Mouse (Mus musculus): ENCODE measurements around the gene Ms4a6b. TPM values are rescaled to one million over a fixed set of nuclear protein-coding genes. Genes with fewer than 3 reads are reported as not detected.
"Not testable (repeated sequence)": the region's sequence is repeated elsewhere in the genome, so short reads cannot be mapped to it uniquely, and the experiment has no call there.

Gene Ms4a6b
- polyA plus RNA-seq, 1 experiment from 2014 or later, result 2.8 TPM

GRCm38 (mm10) chr19:11513458-11513857 lies 2.9 kb upstream of the Ms4a6b start:
- Histone ChIP-seq H3K4me2 (ENCODE audit: low read length) (no peak overlapping the region), H3K36me3 (ENCODE audit: control insufficient read depth, insufficient read depth, low read length) (no peaks in the 10 kb centered on the region), H3K9ac (ENCODE audit: low read length) (no peak overlapping the region), H3K9me3 (replicated peaks; ENCODE audit: control insufficient read depth, low read length) (no peaks in the 10 kb centered on the region), H3K4me1 (ENCODE audit: control insufficient read depth, insufficient read depth, low read length) (no peaks in the 10 kb centered on the region), H3K27ac (ENCODE audit: low read depth, low read length) (no peak overlapping the region), H3K27me3 (replicated peaks; ENCODE audit: control insufficient read depth, insufficient read depth, low read length) (no peaks in the 10 kb centered on the region), H3K4me3 (ENCODE audit: low read depth, low read length) (no peak overlapping the region)
- ATAC-seq, result no peak
- WGBS, result 81% methylated on average over 1 of the region's 1 CpGs
- no peak for DNase-seq (ENCODE audit: low spot score)

GRCm38 (mm10) chr19:11516845-11517244 lies 533 bp downstream of the Ms4a6b start:
- ATAC-seq (no peak), DNase-seq (ENCODE audit: low spot score) (no peak)
- Histone ChIP-seq H3K36me3 (ENCODE audit: control insufficient read depth, insufficient read depth, low read length) (no peaks in the 10 kb centered on the region), H3K4me2 (ENCODE audit: low read length) (no peak overlapping the region), H3K9me3 (replicated peaks; ENCODE audit: control insufficient read depth, low read length) (no peaks in the 10 kb centered on the region), H3K4me3 (ENCODE audit: low read depth, low read length) (no peak overlapping the region), H3K9ac (ENCODE audit: low read length) (no peak overlapping the region), H3K27me3 (replicated peaks; ENCODE audit: control insufficient read depth, insufficient read depth, low read length) (no peaks in the 10 kb centered on the region), H3K4me1 (ENCODE audit: control insufficient read depth, insufficient read depth, low read length) (no peaks in the 10 kb centered on the region), H3K27ac (ENCODE audit: low read depth, low read length) (no peak overlapping the region)
- WGBS, result 76% methylated on average over 4 of the region's 4 CpGs

GRCm38 (mm10) chr19:11517373-11517772 lies 1.1 kb downstream of the Ms4a6b start:
- not testable (repeated sequence) for H3K27ac ChIP-seq (ENCODE audit: low read depth, low read length); H3K4me2 ChIP-seq (ENCODE audit: low read length); H3K9ac ChIP-seq (ENCODE audit: low read length); H3K4me1 ChIP-seq (ENCODE audit: control insufficient read depth, insufficient read depth, low read length); ATAC-seq; DNase-seq (ENCODE audit: low spot score); H3K27me3 ChIP-seq (replicated peaks; ENCODE audit: control insufficient read depth, insufficient read depth, low read length); H3K4me3 ChIP-seq (ENCODE audit: low read depth, low read length); H3K36me3 ChIP-seq (ENCODE audit: control insufficient read depth, insufficient read depth, low read length); H3K9me3 ChIP-seq (replicated peaks; ENCODE audit: control insufficient read depth, low read length)
- 91% methylated on average over 1 of the region's 1 CpGs for WGBS

GRCm38 (mm10) chr19:11518356-11518755 lies 2.0 kb downstream of the Ms4a6b start:
- DNase-seq (ENCODE audit: low spot score); H3K9me3 ChIP-seq (replicated peaks; ENCODE audit: control insufficient read depth, low read length); H3K36me3 ChIP-seq (ENCODE audit: control insufficient read depth, insufficient read depth, low read length); H3K4me2 ChIP-seq (ENCODE audit: low read length); ATAC-seq; H3K4me1 ChIP-seq (ENCODE audit: control insufficient read depth, insufficient read depth, low read length); H3K4me3 ChIP-seq (ENCODE audit: low read depth, low read length); H3K27me3 ChIP-seq (replicated peaks; ENCODE audit: control insufficient read depth, insufficient read depth, low read length); H3K9ac ChIP-seq (ENCODE audit: low read length); H3K27ac ChIP-seq (ENCODE audit: low read depth, low read length): not testable (repeated sequence)
- 94% methylated on average over 2 of the region's 2 CpGs for WGBS

- Histone ChIP-seq H3K4me1 (ENCODE audit: control insufficient read depth, insufficient read depth, low read length) (no peaks in the 10 kb centered on the region), H3K27ac (ENCODE audit: low read depth, low read length) (no peak overlapping the region), H3K36me3 (ENCODE audit: control insufficient read depth, insufficient read depth, low read length) (no peaks in the 10 kb centered on the region), H3K9ac (ENCODE audit: low read length) (no peak overlapping the region), H3K4me2 (ENCODE audit: low read length) (no peak overlapping the region), H3K4me3 (ENCODE audit: low read depth, low read length) (no peak overlapping the region), H3K27me3 (replicated peaks; ENCODE audit: control insufficient read depth, insufficient read depth, low read length) (no peaks in the 10 kb centered on the region), H3K9me3 (replicated peaks; ENCODE audit: control insufficient read depth, low read length) (no peaks in the 10 kb centered on the region)
- no peak for DNase-seq (ENCODE audit: low spot score)
- no peak for ATAC-seq
- 92% methylated on average over 3 of the region's 3 CpGs for WGBS
Observed at GRCm38 (mm10) chr19:11520146-11520545, 3.8 kb downstream of the Ms4a6b start.

- no peak for DNase-seq (ENCODE audit: low spot score)
- H3K4me1 ChIP-seq (ENCODE audit: control insufficient read depth, insufficient read depth, low read length), result no peaks in the 10 kb centered on the region
- H3K9me3 ChIP-seq (replicated peaks; ENCODE audit: control insufficient read depth, low read length), result no peaks in the 10 kb centered on the region
Observed at GRCm38 (mm10) chr19:11533421-11533820, 17.1 kb downstream of the Ms4a6b start.

GRCm38 (mm10) chr19:11533888-11534445 lies 17.7 kb downstream of the Ms4a6b start:
- ATAC-seq (no peak), DNase-seq (ENCODE audit: low spot score) (no peak)
- H3K9me3 ChIP-seq (replicated peaks; ENCODE audit: control insufficient read depth, low read length), result no peaks in the 10 kb centered on the region
- H3K27ac ChIP-seq (ENCODE audit: low read depth, low read length), result no peak overlapping the region
- 63% methylated on average over 2 of the region's 2 CpGs for WGBS
- H3K4me1 ChIP-seq (ENCODE audit: control insufficient read depth, insufficient read depth, low read length), result no peaks in the 10 kb centered on the region
- no peak overlapping the region for H3K9ac ChIP-seq (ENCODE audit: low read length)
- H3K4me3 ChIP-seq (ENCODE audit: low read depth, low read length), result no peak overlapping the region
- no peak overlapping the region for H3K4me2 ChIP-seq (ENCODE audit: low read length)
- no peaks in the 10 kb centered on the region for H3K27me3 ChIP-seq (replicated peaks; ENCODE audit: control insufficient read depth, insufficient read depth, low read length)
- H3K36me3 ChIP-seq (ENCODE audit: control insufficient read depth, insufficient read depth, low read length), result no peaks in the 10 kb centered on the region

More at GRCm38 (mm10) chr19:11533421-11533820, 17.1 kb downstream of the Ms4a6b start:
- H3K27ac ChIP-seq (ENCODE audit: low read depth, low read length), result no peak overlapping the region
- H3K4me2 ChIP-seq (ENCODE audit: low read length), result no peak overlapping the region
- H3K27me3 ChIP-seq (replicated peaks; ENCODE audit: control insufficient read depth, insufficient read depth, low read length), result no peaks in the 10 kb centered on the region
- no peak for ATAC-seq
- no peak overlapping the region for H3K4me3 ChIP-seq (ENCODE audit: low read depth, low read length)
- H3K36me3 ChIP-seq (ENCODE audit: control insufficient read depth, insufficient read depth, low read length), result no peaks in the 10 kb centered on the region
- H3K9ac ChIP-seq (ENCODE audit: low read length), result no peak overlapping the region
- 67% methylated on average over 1 of the region's 1 CpGs for WGBS

GRCm38 (mm10) chr19:11536593-11536992 lies 20.3 kb downstream of the Ms4a6b start, which contains the start of gene Ms4a4d:
TSS of gene Ms4a4d (plus strand) at chr19:11536801.
- ATAC-seq, result no peak
- no peak within 1 kb of the TSS for H3K9ac ChIP-seq (ENCODE audit: low read length)
- 15% methylated on average over 7 of the region's 7 CpGs for WGBS

GRCm38 (mm10) chr19:11537336-11537735 lies 21.0 kb downstream of the Ms4a6b start:
- no peaks in the 10 kb centered on the region for H3K36me3 ChIP-seq (ENCODE audit: control insufficient read depth, insufficient read depth, low read length)
- ATAC-seq (no peak), DNase-seq (ENCODE audit: low spot score) (no peak)
- no peak overlapping the region for H3K4me2 ChIP-seq (ENCODE audit: low read length)
- no peaks in the 10 kb centered on the region for H3K4me1 ChIP-seq (ENCODE audit: control insufficient read depth, insufficient read depth, low read length)
- H3K27me3 ChIP-seq (replicated peaks; ENCODE audit: control insufficient read depth, insufficient read depth, low read length), result no peaks in the 10 kb centered on the region
- no peak overlapping the region for H3K9ac ChIP-seq (ENCODE audit: low read length)
- H3K9me3 ChIP-seq (replicated peaks; ENCODE audit: control insufficient read depth, low read length), result no peaks in the 10 kb centered on the region
- no peak overlapping the region for H3K27ac ChIP-seq (ENCODE audit: low read depth, low read length)
- 28% methylated on average over 2 of the region's 2 CpGs for WGBS
- no peak overlapping the region for H3K4me3 ChIP-seq (ENCODE audit: low read depth, low read length)

More at GRCm38 (mm10) chr19:11536593-11536992, 20.3 kb downstream of the Ms4a6b start, which contains the start of gene Ms4a4d:
- Histone ChIP-seq H3K4me2 (ENCODE audit: low read length) (no peak within 1 kb of the TSS), H3K4me1 (ENCODE audit: control insufficient read depth, insufficient read depth, low read length) (no peaks in the 10 kb centered on the region), H3K9me3 (replicated peaks; ENCODE audit: control insufficient read depth, low read length) (no peaks in the 10 kb centered on the region), H3K36me3 (ENCODE audit: control insufficient read depth, insufficient read depth, low read length) (no peaks in the 10 kb centered on the region), H3K4me3 (ENCODE audit: low read depth, low read length) (no peak within 1 kb of the TSS), H3K27me3 (replicated peaks; ENCODE audit: control insufficient read depth, insufficient read depth, low read length) (no peaks in the 10 kb centered on the region), H3K27ac (ENCODE audit: low read depth, low read length) (no peak within 1 kb of the TSS)
- DNase-seq (ENCODE audit: low spot score), result no peak
